8 mouse cellular contexts compared by ENCODE assay signal in the genomic region with DNA sequence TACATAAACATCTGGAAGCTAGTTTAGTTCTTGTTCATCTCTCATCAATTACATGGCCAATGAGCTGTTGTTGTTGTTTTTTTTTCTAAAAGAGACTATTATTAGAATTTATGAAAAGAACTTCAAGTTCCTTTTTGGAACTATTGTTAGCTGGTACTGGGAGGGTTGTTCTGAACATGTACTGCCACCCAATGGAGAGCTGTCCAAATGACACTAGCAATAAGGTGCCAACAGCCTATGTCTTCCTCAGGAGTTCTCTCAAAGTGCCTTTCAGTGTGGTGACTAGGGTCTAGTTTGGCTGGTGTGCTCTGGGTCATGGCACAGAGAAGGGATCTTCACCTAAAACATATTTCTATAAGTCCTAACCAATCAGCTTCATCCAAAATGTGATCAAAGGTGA.
DNase-seq lines count a peak whose midpoint lies in the region; ATAC-seq lines count a peak whose summit lies in the region.

No protein-coding gene starts in this region.

- H3K4me1 ChIP-seq in forebrain, embryonic 14.5 days (ENCODE audit: control insufficient read depth, insufficient read depth, low read length) = no peaks in the 10 kb centered on the region
- no peaks in the 10 kb centered on the region for H3K4me1 ChIP-seq in forebrain, embryonic 12.5 days
- H3K4me1 ChIP-seq in midbrain, embryonic 14.5 days (ENCODE audit: control insufficient read depth, insufficient read depth, low read length) = no peaks in the 10 kb centered on the region
- H3K4me1 ChIP-seq in midbrain, embryonic 10.5 days = no peaks in the 10 kb centered on the region

- no peak overlapping the region for H3K27ac ChIP-seq in forebrain, embryonic 14.5 days (ENCODE audit: low read depth, low read length)
- no peak overlapping the region for H3K27ac ChIP-seq in forebrain, embryonic 12.5 days
- H3K27ac ChIP-seq in midbrain, embryonic 14.5 days (replicated peaks; ENCODE audit: low read depth, low read length) = no peak overlapping the region
- H3K27ac ChIP-seq in midbrain, embryonic 10.5 days (replicated peaks) = no peak overlapping the region

- H3K4me2 ChIP-seq in forebrain, embryonic 14.5 days (ENCODE audit: low read length) = no peak overlapping the region
- no peak overlapping the region for H3K4me2 ChIP-seq in forebrain, embryonic 12.5 days
- no peak overlapping the region for H3K4me2 ChIP-seq in midbrain, embryonic 14.5 days (ENCODE audit: low read length)

- 0 out of 2 replicates have a peak, but pooled peaks have one; percentile 29 for ATAC-seq in forebrain, embryonic 14.5 days
- ATAC-seq in forebrain, embryonic 12.5 days (ENCODE audit: low FRiP score) = no peak
- ATAC-seq in midbrain, embryonic 14.5 days (ENCODE audit: low FRiP score, low TSS enrichment) = no peak
- ATAC-seq in inflammation-experienced regulatory T-cells, adult 6 months = no peak

- H3K9me3 ChIP-seq in forebrain, embryonic 14.5 days (replicated peaks; ENCODE audit: control insufficient read depth, low read length) = no peaks in the 10 kb centered on the region
- no peaks in the 10 kb centered on the region for H3K9me3 ChIP-seq in forebrain, embryonic 12.5 days
- no peaks in the 10 kb centered on the region for H3K9me3 ChIP-seq in midbrain, embryonic 14.5 days (ENCODE audit: control insufficient read depth, low read length)
- no peaks in the 10 kb centered on the region for H3K9me3 ChIP-seq in midbrain, embryonic 10.5 days (replicated peaks)

- H3K27me3 ChIP-seq in forebrain, embryonic 14.5 days (replicated peaks; ENCODE audit: control insufficient read depth, insufficient read depth, low read length) = no peaks in the 10 kb centered on the region
- H3K27me3 ChIP-seq in forebrain, embryonic 12.5 days = no peaks in the 10 kb centered on the region
- no peaks in the 10 kb centered on the region for H3K27me3 ChIP-seq in midbrain, embryonic 14.5 days (ENCODE audit: control insufficient read depth, insufficient read depth, low read length)
- H3K27me3 ChIP-seq in midbrain, embryonic 10.5 days (ENCODE audit: low read depth, poor library complexity, severe bottlenecking) = no peaks in the 10 kb centered on the region

- peak; percentile 47 for DNase-seq in forebrain, embryonic 14.5 days (ENCODE audit: low spot score)
- DNase-seq in midbrain, embryonic 14.5 days = peak; percentile 62
- DNase-seq in midbrain, embryonic 10.5 days (ENCODE audit: low spot score) = no peak
- DNase-seq in embryo, embryonic 9.5 days (ENCODE audit: extremely low spot score) = peak; percentile 7
- peak; percentile 22 for DNase-seq in layer of hippocampus, adult 9-10 months (ENCODE audit: low spot score)
- peak; percentile 8 for DNase-seq in right cerebral cortex, postnatal 14 days

- H3K36me3 ChIP-seq in forebrain, embryonic 14.5 days (ENCODE audit: control insufficient read depth, insufficient read depth, low read length) = no peaks in the 10 kb centered on the region
- no peaks in the 10 kb centered on the region for H3K36me3 ChIP-seq in forebrain, embryonic 12.5 days (replicated peaks)
- no peaks in the 10 kb centered on the region for H3K36me3 ChIP-seq in midbrain, embryonic 14.5 days (ENCODE audit: control insufficient read depth, insufficient read depth, low read length)
- H3K36me3 ChIP-seq in midbrain, embryonic 10.5 days = no peaks in the 10 kb centered on the region

- H3K4me3 ChIP-seq in forebrain, embryonic 14.5 days (ENCODE audit: low read depth, low read length) = no peak overlapping the region
- H3K4me3 ChIP-seq in forebrain, embryonic 12.5 days (replicated peaks) = no peak overlapping the region
- no peak overlapping the region for H3K4me3 ChIP-seq in midbrain, embryonic 14.5 days (replicated peaks; ENCODE audit: low read depth, low read length)
- H3K4me3 ChIP-seq in midbrain, embryonic 10.5 days = no peak overlapping the region

- H3K9ac ChIP-seq in forebrain, embryonic 14.5 days (ENCODE audit: low read length) = no peak overlapping the region
- no peak overlapping the region for H3K9ac ChIP-seq in forebrain, embryonic 12.5 days
- no peak overlapping the region for H3K9ac ChIP-seq in midbrain, embryonic 14.5 days (replicated peaks; ENCODE audit: low read length)
